Mouse (Mus musculus): ENCODE measurements around the gene Rsc1a1. TPM values are rescaled to one million over a fixed set of nuclear protein-coding genes. Genes with fewer than 3 reads are reported as not detected.

Rsc1a1 gene
- polyA plus RNA-seq, 1 experiment from 2014 or later, result not detected

Other genes with a start within 250 kb of the Rsc1a1 start
- gene Srarp, start 249.5 kb downstream of the Rsc1a1 start, polyA plus RNA-seq (2016; fragmentation: Nextera tagmentation; extraction: Ambion mirVana), result not detected in 2 replicates
- 54.4 and 56.5 TPM in 2 replicates for gene Zbtb17, start 240.9 kb downstream of the Rsc1a1 start, polyA plus RNA-seq (2016; fragmentation: Nextera tagmentation; extraction: Ambion mirVana)
- 15.0 and 15.9 TPM in 2 replicates for gene Spen, start 147.0 kb downstream of the Rsc1a1 start, polyA plus RNA-seq (2016; fragmentation: Nextera tagmentation; extraction: Ambion mirVana)
- gene Fblim1, start 79.5 kb downstream of the Rsc1a1 start, polyA plus RNA-seq (2016; fragmentation: Nextera tagmentation; extraction: Ambion mirVana), result 71.3 and 77.2 TPM in 2 replicates
- gene Tmem82, start 67.0 kb downstream of the Rsc1a1 start, polyA plus RNA-seq (2016; fragmentation: Nextera tagmentation; extraction: Ambion mirVana), result 0.54 and 0.56 TPM in 2 replicates
- not detected in 2 replicates for gene Slc25a34, start 61.8 kb downstream of the Rsc1a1 start, polyA plus RNA-seq (2016; fragmentation: Nextera tagmentation; extraction: Ambion mirVana)
- 9.8 and 10.6 TPM in 2 replicates for gene Plekhm2, start 20.7 kb downstream of the Rsc1a1 start, polyA plus RNA-seq (2016; fragmentation: Nextera tagmentation; extraction: Ambion mirVana)
- 28.7 and 29.5 TPM in 2 replicates for gene Ddi2, start 37.8 kb upstream of the Rsc1a1 start, polyA plus RNA-seq (2016; fragmentation: Nextera tagmentation; extraction: Ambion mirVana)
- gene Agmat, start 61.1 kb upstream of the Rsc1a1 start, polyA plus RNA-seq (2016; fragmentation: Nextera tagmentation; extraction: Ambion mirVana), result not detected in 2 replicates
- 4.1 and 4.7 TPM in 2 replicates for gene Dnajc16, start 105.3 kb upstream of the Rsc1a1 start, polyA plus RNA-seq (2016; fragmentation: Nextera tagmentation; extraction: Ambion mirVana)
- 18.1 and 21.9 TPM in 2 replicates for gene Casp9, start 108.0 kb upstream of the Rsc1a1 start, polyA plus RNA-seq (2016; fragmentation: Nextera tagmentation; extraction: Ambion mirVana)
- not detected in 2 replicates for gene Cela2a, start 140.6 kb upstream of the Rsc1a1 start, polyA plus RNA-seq (2016; fragmentation: Nextera tagmentation; extraction: Ambion mirVana)
- not detected in 2 replicates for gene Ctrc, start 160.8 kb upstream of the Rsc1a1 start, polyA plus RNA-seq (2016; fragmentation: Nextera tagmentation; extraction: Ambion mirVana)
- gene Efhd2, start 189.3 kb upstream of the Rsc1a1 start, polyA plus RNA-seq (2016; fragmentation: Nextera tagmentation; extraction: Ambion mirVana), result 54.3 and 58.1 TPM in 2 replicates

Data from embryonic facial prominence, embryonic 12.5 days (tissue).